Mouse (Mus musculus) heart, embryonic 11.5 days (tissue): ENCODE results near the gene Cdc6. TPM values are rescaled to one million over a fixed set of nuclear protein-coding genes. Genes with fewer than 3 reads are reported as not detected.

ENCODE experiments used
- ATAC-seq: fragments of 200-750 bp; cut with Nextera tagmentation; replicated peaks from 2 replicates; pipeline ENCODE4 v1.8.0; 2017; ENCODE audit warnings: moderate library complexity; ENCODE audit not compliant: insufficient number of reproducible peaks, low FRiP score, low TSS enrichment
- H3K27ac ChIP-seq: fragments of 300-500 bp; sonication (generic); 2 replicates; pipeline ENCODE4 v1.5.1; 2014; ENCODE audit warnings: mild to moderate bottlenecking, low read depth, low read length
- H3K27me3 ChIP-seq: fragments of 300-500 bp; sonication (generic); 2 replicates; pipeline ENCODE4 v1.6.1; 2014; ENCODE audit warnings: mild to moderate bottlenecking, low read length, mixed read lengths; ENCODE audit not compliant: control insufficient read depth, insufficient read depth
- H3K36me3 ChIP-seq: fragments of 300-500 bp; sonication (generic); 2 replicates; pipeline ENCODE4 v1.6.1; 2014; ENCODE audit warnings: mild to moderate bottlenecking, low read length, moderate library complexity, mixed read lengths; ENCODE audit not compliant: control insufficient read depth, insufficient read depth
- H3K4me1 ChIP-seq: fragments of 300-500 bp; sonication (generic); 2 replicates; pipeline ENCODE4 v1.6.1; 2014; ENCODE audit warnings: low read length; ENCODE audit not compliant: control insufficient read depth, insufficient read depth
- H3K4me2 ChIP-seq: fragments of 300-500 bp; sonication (generic); 2 replicates; pipeline ENCODE4 v1.6.1; 2014; ENCODE audit warnings: mild to moderate bottlenecking, moderate library complexity
- H3K4me3 ChIP-seq: fragments of 300-500 bp; sonication (generic); 2 replicates; pipeline ENCODE4 v1.5.1; 2014; ENCODE audit warnings: low read depth, low read length
- H3K9ac ChIP-seq: fragments of 300-500 bp; sonication (generic); 2 replicates; pipeline ENCODE4 v1.6.1; 2014; ENCODE audit warnings: mild to moderate bottlenecking, low read depth, low read length, moderate library complexity
- H3K9me3 ChIP-seq: fragments of 300-500 bp; sonication (generic); replicated peaks from 2 replicates; pipeline ENCODE4 v1.6.1; 2016; ENCODE audit warnings: low read length; ENCODE audit not compliant: control insufficient read depth
- WGBS: fragments of 180-500 bp; shearing (Covaris S2); extraction: QIAGEN DNeasy Blood & Tissue Kit; methylation state at CpG from one replicate; pipeline ENCODE4 v1.1.7; 2014; ENCODE audit not compliant: insufficient replicate concordance; 5-methylcytosine and 5-hydroxymethylcytosine counted together
- polyA plus RNA-seq: library from polyadenylated mRNA; unstranded; fragments of >200 nt; fragmentation: Nextera tagmentation; extraction: Ambion mirVana; gene quantifications from 2 replicates; pipeline ENCODE4 v1.2.1, GENCODE M21; 2014

Gene Cdc6
- polyA plus RNA-seq, 1 experiment from 2014 or later: 33.6 TPM

DNA sequence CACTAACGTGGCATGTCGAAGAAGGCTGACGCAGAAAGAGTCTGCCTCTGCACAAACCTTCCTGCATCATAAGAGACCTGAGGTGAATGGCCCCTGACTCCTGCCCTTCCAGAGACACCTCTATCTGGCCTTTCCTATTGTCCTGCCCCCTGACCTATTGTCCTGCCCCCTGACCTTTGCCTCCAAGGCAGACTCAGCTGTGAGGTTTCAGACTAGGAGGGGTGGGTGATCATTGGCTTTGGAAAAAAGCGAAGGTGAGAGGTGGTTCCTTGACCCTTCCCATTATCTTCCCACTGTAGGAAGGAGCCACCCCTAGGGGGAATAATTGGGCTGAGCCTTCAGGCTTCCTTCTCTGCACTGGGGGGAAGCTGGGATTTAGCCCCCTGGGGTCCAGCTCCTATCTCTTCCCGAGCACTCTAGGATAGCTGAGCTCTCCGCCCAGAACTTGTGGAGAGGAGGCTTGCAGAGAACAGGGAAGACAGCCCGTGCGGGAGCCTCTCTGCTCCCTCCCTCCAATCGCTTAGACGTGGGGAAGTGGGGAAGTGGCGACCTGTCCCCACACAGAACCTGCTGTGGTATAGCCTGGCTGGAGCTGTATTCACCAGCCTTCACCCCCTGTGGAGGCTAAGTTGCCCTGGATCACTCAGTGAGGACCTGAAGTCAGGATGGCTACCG is 55.0 kb downstream of the Cdc6 start:
- H3K27me3 ChIP-seq: no peaks in the 10 kb centered on the region
- peak overlapping the region; percentile 63 for H3K9ac ChIP-seq
- peak overlapping the region; percentile 97 for H3K4me2 ChIP-seq
- H3K9me3 ChIP-seq: no peaks in the 10 kb centered on the region
- H3K4me1 ChIP-seq: peaks cover 84% of the 10 kb centered on the region
- peak overlapping the region; percentile 83 for H3K27ac ChIP-seq
- peak overlapping the region; percentile 65 for H3K4me3 ChIP-seq
- no peak for ATAC-seq
- 10% methylated on average over 12 of the region's 12 CpGs for WGBS
- peaks cover 5% of the 10 kb centered on the region; the same call in 1 of the 2 replicates for H3K36me3 ChIP-seq

DNA sequence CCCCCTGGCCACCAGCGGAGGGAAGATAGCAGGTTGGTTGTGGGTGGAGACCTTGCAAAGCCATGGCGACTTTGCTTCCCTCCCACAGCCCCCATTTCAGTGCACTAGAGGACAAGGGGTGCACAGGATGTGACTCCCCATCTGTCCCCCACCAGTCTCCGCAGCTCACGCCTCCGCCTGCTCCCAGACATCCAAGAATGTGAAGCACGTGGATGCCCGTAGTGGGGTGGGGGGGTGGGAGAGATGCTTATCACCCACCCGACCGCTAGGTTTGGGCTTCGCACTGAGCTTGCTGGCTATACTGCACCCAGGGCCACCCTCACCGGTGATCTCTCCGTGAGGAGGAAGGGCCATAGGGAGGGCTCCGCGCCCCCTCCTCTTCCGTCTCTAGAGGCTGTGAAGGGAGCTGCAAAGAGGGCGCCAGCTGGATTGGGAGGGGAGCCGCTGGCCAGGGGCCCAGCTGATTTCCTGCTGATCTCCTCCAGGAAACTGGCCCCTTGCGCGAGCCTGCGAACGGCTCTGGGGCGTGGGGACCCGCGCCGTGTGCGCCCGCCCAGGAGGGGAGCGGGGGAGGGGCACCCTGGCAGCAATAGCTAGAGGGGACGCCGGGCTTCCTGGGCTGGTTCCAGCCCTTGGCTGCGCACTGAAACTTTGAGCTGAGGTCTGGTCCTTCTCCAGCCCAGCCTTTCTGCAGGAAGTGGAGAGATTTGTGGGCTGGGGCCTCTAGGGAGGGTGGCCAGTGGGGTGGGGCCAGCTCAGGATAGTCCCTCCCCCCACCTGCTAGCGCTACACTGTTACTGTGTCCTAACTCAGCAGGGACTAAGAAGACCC is 55.8 kb downstream of the Cdc6 start:
- ATAC-seq: peak; percentile 75
- H3K4me1 ChIP-seq: peaks cover 92% of the 10 kb centered on the region
- H3K27me3 ChIP-seq: no peaks in the 10 kb centered on the region
- peaks cover 10% of the 10 kb centered on the region; the same call in 1 of the 2 replicates for H3K36me3 ChIP-seq
- H3K9me3 ChIP-seq: no peaks in the 10 kb centered on the region
- H3K4me3 ChIP-seq: peak overlapping the region; percentile 65
- H3K4me2 ChIP-seq: peak overlapping the region; percentile 97
- under 1% methylated on average over 32 of the region's 32 CpGs for WGBS
- H3K27ac ChIP-seq: peak overlapping the region; percentile 83
- H3K9ac ChIP-seq: peak overlapping the region; percentile 63

DNA sequence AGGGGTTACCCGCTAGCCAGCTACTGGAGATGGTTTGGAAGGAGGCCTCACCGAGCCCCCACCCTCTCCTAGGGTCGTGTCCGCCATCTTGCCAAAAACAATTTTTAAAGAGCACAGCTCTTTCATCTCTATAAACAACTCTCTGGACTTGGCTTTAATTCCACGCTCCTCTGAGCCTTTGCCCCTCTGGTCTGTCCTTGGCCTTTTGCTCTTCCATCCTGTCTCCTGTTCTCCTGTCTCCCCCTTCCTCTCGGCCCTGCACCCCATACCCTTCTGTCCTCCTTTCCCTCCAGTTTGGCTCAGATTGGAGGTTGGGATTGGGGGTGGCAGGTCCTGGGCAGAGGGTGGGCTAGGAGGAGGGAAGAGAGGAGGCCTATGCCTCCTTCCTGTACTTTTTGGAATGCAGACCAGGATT is 56.6 kb downstream of the Cdc6 start:
- Histone ChIP-seq H3K4me1 (peaks cover 94% of the 10 kb centered on the region), H3K27ac (peak overlapping the region; percentile 83), H3K36me3 (peaks cover 10% of the 10 kb centered on the region; the same call in 1 of the 2 replicates), H3K9me3 (no peaks in the 10 kb centered on the region), H3K9ac (peak overlapping the region; percentile 63), H3K4me3 (peak overlapping the region; percentile 65), H3K4me2 (peak overlapping the region; percentile 97), H3K27me3 (no peaks in the 10 kb centered on the region)
- no peak for ATAC-seq
- WGBS: 19% methylated on average over 6 of the region's 6 CpGs

DNA sequence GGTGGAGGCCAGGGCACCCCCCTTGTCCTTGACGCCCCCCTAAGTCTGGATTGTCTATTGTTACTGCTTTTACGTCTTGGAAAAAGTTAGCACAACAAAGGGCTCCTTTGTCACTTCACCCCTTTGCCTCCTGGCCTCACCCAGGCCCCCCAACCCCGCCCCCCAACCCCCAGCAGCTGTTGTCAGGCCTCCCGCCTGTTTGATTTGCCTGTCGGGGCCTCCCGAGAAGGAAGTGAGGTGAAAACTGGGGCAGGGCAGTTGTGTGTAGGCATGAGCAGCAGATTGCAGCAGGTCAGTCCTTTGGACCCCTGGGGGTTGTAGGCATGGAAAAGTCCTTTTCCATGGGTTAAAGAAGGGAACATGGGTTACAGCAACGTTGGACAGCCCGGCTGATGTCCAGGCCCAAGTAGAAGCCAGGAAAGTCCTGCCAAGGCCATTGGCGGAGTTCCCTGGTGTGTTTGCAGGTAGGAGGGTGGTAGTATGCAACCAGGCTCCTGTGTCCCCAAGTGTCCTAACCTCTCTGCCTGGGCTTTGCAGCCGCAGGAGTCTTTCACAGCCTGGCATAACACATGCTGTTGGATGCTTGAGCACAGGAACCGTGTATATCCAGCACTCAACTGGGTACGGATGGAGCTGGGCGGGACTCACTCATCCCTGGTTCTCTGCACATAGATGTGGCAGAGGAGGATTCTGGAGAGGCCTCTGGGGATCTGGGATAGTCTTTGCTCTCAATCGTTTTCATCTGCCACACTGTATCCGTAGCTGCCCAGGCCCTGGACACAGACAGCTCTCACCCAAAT is 57.2 kb downstream of the Cdc6 start:
- Histone ChIP-seq H3K9ac (peak overlapping the region; percentile 63), H3K36me3 (peaks cover 12% of the 10 kb centered on the region; the same call in 1 of the 2 replicates), H3K27ac (peak overlapping the region; percentile 83), H3K4me1 (peaks cover 94% of the 10 kb centered on the region), H3K9me3 (no peaks in the 10 kb centered on the region), H3K4me2 (peak overlapping the region; percentile 97), H3K27me3 (no peaks in the 10 kb centered on the region), H3K4me3 (peak overlapping the region; percentile 65)
- 31% methylated on average over 15 of the region's 15 CpGs for WGBS
- ATAC-seq: no peak

DNA sequence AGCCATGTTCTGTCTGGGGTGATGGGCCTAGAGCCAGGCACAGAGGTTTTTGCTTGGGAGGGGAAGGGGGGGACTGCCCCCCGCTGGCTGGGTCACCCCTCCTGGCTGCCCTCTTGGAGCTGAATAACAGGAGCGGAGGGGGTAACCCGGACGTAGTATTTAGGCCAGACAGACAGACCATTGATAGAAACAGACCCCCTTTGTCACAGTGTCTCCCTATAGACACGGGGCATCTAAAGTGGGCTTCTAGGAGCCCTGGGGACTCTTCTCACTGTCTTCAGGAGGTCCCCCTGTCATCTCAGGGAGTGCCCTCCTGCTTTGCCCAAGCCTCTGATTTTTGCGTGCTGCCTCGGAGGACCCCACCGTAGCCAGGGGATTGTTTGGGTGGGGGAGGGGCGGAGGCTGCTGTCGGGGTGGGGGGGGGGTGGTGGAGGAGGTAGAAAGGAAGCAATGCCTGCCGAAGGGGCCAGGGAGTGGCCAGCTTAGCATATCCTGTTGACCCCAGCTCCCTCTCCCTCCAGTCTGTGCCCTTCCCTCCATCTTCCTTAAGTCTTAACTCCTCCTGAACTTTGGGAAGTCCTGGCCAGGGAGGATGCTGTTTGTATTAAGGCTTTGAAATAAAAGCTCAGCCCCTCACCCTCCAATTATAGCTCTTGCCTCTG is 57.9 kb downstream of the Cdc6 start:
- no peak for ATAC-seq
- H3K4me3 ChIP-seq: 0 out of 2 replicates have a peak overlapping the region, but pooled peaks have one; percentile 65

DNA sequence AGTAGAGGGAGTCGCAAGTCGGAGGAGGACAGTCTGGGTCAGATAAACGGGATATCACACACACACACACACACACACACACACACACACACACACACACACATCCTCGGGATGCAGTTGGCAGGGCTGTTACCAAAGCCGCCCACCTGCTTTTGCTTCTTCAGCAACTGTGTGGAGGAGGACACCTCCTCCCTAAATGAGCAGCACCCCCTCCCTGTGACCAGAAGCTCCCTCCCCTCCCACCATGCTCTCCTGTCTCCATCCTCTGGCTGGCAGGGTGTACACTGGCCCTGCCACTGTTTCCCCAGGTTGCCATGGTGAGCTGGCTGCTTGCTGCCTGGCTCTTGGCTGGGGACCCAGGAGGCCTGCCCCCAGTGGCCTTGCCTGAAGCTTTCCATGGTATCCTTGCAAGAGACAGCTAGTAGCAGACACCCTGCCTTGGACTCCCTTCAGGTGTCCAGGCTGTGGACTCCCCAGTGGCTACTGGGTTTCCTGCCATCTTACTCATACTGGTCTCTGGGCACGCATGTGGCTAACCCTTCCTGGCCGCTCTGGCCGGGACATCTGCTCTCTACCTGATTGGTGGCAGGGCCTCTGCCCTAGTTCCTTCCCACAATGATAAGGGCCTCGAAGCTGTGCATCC is 59.0 kb downstream of the Cdc6 start:
- H3K9ac ChIP-seq: 0 out of 2 replicates have a peak overlapping the region, but pooled peaks have one; percentile 2
- H3K36me3 ChIP-seq: peaks cover 21% of the 10 kb centered on the region; the same call in 1 of the 2 replicates
- ATAC-seq: no peak
- WGBS: 30% methylated on average over 9 of the region's 9 CpGs
- peak overlapping the region; percentile 1; the same call in 1 of the 2 replicates for H3K4me3 ChIP-seq
- 0 out of 2 replicates have a peak overlapping the region, but pooled peaks have one; percentile 22 for H3K27ac ChIP-seq
- H3K4me2 ChIP-seq: 0 out of 2 replicates have a peak overlapping the region, but pooled peaks have one; percentile 5
- H3K9me3 ChIP-seq: no peaks in the 10 kb centered on the region
- H3K27me3 ChIP-seq: no peaks in the 10 kb centered on the region
- peaks cover 97% of the 10 kb centered on the region for H3K4me1 ChIP-seq

More for the DNA sequence above, 57.9 kb downstream of the Cdc6 start:
- H3K4me2 ChIP-seq: peak overlapping the region; percentile 97
- WGBS: 5% methylated on average over 11 of the region's 11 CpGs
- H3K4me1 ChIP-seq: peaks cover 96% of the 10 kb centered on the region
- H3K36me3 ChIP-seq: peaks cover 17% of the 10 kb centered on the region; the same call in 1 of the 2 replicates
- H3K9ac ChIP-seq: peak overlapping the region; percentile 63
- H3K27ac ChIP-seq: peak overlapping the region; percentile 83
- no peaks in the 10 kb centered on the region for H3K9me3 ChIP-seq
- no peaks in the 10 kb centered on the region for H3K27me3 ChIP-seq

DNA sequence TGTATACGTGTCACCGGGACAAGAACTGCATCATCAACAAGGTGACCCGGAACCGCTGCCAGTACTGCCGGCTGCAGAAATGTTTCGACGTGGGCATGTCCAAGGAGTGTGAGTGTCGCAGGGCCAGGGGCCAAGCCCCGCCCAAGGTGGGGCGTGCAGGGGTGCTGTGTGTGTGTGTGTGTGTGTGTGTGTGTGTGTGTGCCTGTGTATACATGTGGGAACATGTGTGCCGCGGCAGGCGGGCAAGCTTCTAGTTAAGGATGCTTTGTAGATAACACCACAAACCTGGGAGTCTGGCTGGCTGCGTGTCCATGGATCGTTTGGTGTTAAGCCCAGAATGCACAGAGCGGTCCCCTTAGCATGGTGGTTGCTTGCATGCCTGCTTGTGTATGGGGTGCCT is 60.5 kb downstream of the Cdc6 start:
- Histone ChIP-seq H3K27ac (peak overlapping the region; percentile 32), H3K9me3 (no peaks in the 10 kb centered on the region), H3K27me3 (no peaks in the 10 kb centered on the region), H3K9ac (no peak overlapping the region), H3K4me3 (no peak overlapping the region), H3K36me3 (peaks cover 26% of the 10 kb centered on the region), H3K4me2 (no peak overlapping the region), H3K4me1 (peaks cover 84% of the 10 kb centered on the region)
- WGBS: 59% methylated on average over 16 of the region's 16 CpGs
- ATAC-seq: no peak
